Mouse (Mus musculus): ENCODE measurements around the gene Tapbpl. TPM values are rescaled to one million over a fixed set of nuclear protein-coding genes. Genes with fewer than 3 reads are reported as not detected.
"Not testable (repeated sequence)": the region's sequence is repeated elsewhere in the genome, so short reads cannot be mapped to it uniquely, and the experiment has no call there.

Gene Tapbpl
- 1 to 10 TPM; 2.1 to 2.3 TPM for total RNA-seq (2021)
- long read RNA-seq, experiment 1, partial matches to known transcripts, result 1 of 7 reads
- long read RNA-seq, experiment 1, other reads (novel, unspliced or antisense), result 4 of 7 reads
- long read RNA-seq, experiment 2, partial matches to known transcripts, result 1 of 3 reads
- long read RNA-seq, experiment 2, other reads (novel, unspliced or antisense), result 2 of 3 reads

GRCm38 (mm10) chr6:125231117-125232044 is at the start of gene Tapbpl:
Gene Tapbpl, minus strand, starts transcription at chr6:125231860.
- intact Hi-C loops (cut with DNase I), result no loop called here
- DNase-seq, result peak; percentile 48 to 54

GRCm38 (mm10) chr6:125279729-125280128 is 48.1 kb upstream of the Tapbpl start:
- intact Hi-C loops (cut with DNase I), result loop anchor here (5.0 kb wide), 1 partner anchor 83 kb away; no protein-coding TSS in a partner anchor
- no peak for DNase-seq

DNA sequence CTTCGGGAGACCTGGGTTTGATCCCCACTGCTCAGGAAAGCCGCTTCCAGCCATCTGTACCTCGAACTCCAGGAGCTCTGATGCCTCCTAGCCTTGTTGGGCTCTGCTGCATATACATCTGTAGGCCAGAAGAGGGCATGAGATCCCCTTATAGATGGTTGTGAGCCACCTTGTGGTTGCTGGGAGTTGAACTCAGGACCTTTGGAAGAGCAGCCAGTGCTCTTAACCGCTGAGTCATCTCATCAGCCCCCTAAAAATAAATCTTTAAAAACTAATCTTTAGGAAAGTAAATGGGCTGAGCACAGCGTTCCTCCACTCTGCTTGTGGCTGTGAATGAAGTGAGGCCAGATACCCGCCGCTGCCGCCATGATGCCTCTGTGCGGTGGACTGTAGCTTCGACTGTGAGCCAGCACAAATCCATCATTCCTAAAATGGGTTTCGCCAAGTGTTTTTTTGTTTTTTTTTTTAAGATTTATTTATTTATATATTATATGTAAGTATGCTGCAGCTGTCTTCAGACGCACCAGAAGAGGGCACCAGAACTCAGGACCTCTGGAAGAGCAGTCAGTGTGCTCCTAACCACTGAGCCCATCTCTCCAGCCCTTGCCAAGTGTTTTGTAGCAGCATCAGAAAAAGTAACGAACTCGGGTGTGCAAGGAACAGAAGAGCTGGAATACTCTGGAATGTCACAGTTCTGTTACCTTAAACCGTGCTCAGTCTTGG is 43.3 kb upstream of the Tapbpl start:
- intact Hi-C loops (cut with DNase I), result loop anchor here (5.0 kb wide), 3 partner anchors 87 to 228 kb away; partner anchors contain the start of gene Acrbp
- peak in 1 of 2 experiments; percentile 21 for DNase-seq

- no peak for DNase-seq
- intact Hi-C loops (cut with DNase I), result loop anchor here (1.0 to 5.0 kb wide), 3 partner anchors 56 to 225 kb away; partner anchors contain the start of gene Acrbp
Measured at GRCm38 (mm10) chr6:125272228-125272785, 40.6 kb upstream of the Tapbpl start.

GRCm38 (mm10) chr6:125271455-125272227 is 40.0 kb upstream of the Tapbpl start:
- peak; percentile 83 to 93 for DNase-seq
- intact Hi-C loops (cut with DNase I), result loop anchor here (1.0 to 5.0 kb wide), 3 partner anchors 55 to 224 kb away; partner anchors contain the start of gene Acrbp

GRCm38 (mm10) chr6:125268799-125269198 is 37.1 kb upstream of the Tapbpl start:
- intact Hi-C loops (cut with DNase I), result no loop called here
- DNase-seq, result no peak

- no peak for DNase-seq
Measured at GRCm38 (mm10) chr6:125267469-125267868, 35.8 kb upstream of the Tapbpl start.

GRCm38 (mm10) chr6:125266600-125266999 is 34.9 kb upstream of the Tapbpl start:
- DNase-seq; intact Hi-C loops (cut with DNase I): not testable (repeated sequence)

More at GRCm38 (mm10) chr6:125267469-125267868, 35.8 kb upstream of the Tapbpl start:
- intact Hi-C loops (cut with DNase I), result no loop called here

DNA sequence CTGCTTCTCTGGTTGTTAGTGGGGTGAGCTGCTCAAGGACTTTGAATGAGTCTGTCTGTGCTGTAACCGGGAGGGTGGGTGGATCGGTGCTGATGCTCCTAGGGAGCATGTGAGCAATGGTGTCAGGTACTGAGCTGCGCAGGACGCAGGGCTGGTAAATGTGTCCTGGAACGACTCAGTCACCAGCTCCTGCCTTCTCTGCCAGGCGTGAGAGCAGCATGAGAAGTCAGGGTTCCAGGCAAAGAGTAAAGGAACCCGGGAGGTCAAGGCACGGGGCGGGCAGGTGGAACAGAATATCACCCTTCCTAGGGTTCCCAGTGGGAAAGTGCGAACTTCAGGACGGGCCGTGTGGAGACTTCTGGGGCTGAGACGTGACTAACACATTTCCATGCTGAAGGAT is 34.4 kb upstream of the Tapbpl start:
- no peak for DNase-seq
- intact Hi-C loops (cut with DNase I), result no loop called here

DNA sequence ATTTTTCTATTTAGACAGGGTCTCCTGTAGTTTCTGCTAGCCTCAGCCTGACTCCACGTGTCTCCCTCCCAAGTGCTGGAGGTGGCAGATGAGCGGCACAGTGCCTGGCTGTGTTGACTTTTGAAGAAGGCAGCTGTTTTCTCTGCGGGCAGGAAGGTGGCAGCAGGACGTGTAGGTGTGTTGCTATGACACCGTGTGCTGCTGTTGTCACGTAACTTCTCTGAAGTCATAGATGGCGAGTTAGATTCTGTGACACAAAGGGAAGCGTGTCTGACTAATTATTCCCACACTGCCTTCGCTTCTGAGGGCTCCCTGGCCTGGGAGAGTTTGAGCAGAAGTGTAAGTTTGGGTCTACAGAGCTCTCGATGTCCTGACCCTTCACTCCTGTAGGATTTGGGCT is 33.6 kb upstream of the Tapbpl start:
- intact Hi-C loops (cut with DNase I), result no loop called here
- DNase-seq, result no peak

- DNase-seq, result no peak
- intact Hi-C loops (cut with DNase I), result no loop called here
Measured at GRCm38 (mm10) chr6:125264219-125264618, 32.6 kb upstream of the Tapbpl start.

DNA sequence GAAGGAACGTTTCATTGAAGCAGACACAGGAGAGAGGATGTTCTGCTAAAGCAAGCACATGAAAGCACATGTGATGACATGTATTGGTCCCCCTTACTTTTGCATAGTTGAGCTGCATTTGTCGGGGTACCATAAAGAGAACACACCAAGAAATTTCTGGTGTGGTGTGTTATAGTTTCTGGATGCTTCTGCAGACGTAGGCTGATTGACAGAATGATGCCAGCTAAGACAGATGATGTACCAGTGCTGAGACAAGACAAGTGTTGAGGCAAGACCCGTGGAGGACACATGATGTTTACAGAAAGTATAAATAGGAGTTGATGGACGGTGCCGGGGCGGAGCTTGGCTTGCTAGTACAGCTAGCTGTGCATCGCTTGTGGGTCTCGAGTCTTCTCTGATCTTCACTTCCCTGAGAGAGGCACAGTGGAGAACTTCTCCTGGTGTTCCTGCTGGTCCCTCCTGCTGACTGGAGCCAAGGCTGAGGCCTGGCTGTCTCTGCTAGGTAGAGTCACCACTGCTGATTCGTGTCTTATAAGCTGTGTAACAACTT is 28.4 kb upstream of the Tapbpl start:
- intact Hi-C loops (cut with DNase I), result no loop called here
- no peak for DNase-seq

DNA sequence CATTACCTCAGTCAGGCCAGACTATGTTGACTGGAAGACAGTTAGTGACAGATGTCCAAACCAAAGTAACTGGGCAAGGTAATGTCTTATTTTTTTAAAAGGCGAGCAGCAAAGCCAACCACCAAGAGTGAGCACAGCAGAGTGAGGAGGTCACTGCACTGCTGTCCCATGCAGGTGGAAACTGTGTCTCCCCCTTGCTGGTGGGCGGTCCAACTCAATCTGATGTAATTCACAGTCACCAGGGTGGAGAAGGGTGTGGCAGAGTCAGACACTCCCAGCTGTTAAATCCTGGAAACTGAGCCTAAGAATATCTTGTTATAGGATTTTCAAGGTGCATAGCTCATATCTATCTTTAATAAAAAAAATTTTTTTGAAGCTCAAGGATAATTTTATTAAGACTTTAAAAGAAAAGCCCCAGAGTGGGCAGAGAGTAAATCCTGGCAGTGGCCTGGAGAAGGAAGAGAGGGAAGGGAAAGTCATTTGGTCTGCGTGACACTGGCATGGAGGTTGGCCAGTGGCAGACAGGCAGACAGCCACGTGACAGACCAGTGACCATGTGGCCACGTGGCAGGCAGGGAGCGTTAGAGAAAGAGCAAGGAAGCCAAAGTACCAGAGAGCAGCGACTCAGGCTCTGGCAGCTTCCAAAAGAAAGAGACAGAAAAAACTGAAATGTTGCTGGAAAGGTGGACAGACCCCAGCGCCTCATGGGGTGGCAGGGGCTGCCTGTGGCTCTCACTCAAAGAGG is 24.7 kb upstream of the Tapbpl start:
- intact Hi-C loops (cut with DNase I), result no loop called here

DNA sequence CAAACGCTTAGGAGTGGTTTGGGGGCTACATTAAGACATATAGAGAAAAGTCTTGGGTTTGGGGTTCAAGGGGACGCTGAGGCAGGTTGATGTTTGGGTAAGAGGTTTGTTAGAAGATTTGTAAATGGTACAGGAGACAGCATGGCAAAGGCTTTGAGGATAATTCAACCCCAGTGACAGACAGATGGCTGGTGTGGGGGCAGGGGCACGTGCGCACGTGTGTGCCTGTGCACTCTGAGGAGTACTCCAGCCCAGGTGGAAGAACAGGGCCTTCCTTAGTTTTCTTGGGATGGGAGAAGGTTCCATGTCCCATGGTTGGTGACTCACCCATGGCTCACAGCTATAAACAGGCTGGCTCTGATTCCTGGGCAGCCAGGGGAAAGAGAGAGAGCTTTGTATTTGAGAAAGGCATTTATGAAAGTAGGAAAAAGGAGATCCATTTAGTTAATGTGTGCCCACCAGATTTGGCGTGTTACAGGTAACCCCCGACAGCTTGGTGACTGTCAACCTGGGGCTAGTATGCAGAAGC is 23.9 kb upstream of the Tapbpl start:
- DNase-seq, result no peak
- intact Hi-C loops (cut with DNase I), result no loop called here

More for the DNA sequence above, 24.7 kb upstream of the Tapbpl start:
- DNase-seq, result peak; percentile 29 to 45

DNA sequence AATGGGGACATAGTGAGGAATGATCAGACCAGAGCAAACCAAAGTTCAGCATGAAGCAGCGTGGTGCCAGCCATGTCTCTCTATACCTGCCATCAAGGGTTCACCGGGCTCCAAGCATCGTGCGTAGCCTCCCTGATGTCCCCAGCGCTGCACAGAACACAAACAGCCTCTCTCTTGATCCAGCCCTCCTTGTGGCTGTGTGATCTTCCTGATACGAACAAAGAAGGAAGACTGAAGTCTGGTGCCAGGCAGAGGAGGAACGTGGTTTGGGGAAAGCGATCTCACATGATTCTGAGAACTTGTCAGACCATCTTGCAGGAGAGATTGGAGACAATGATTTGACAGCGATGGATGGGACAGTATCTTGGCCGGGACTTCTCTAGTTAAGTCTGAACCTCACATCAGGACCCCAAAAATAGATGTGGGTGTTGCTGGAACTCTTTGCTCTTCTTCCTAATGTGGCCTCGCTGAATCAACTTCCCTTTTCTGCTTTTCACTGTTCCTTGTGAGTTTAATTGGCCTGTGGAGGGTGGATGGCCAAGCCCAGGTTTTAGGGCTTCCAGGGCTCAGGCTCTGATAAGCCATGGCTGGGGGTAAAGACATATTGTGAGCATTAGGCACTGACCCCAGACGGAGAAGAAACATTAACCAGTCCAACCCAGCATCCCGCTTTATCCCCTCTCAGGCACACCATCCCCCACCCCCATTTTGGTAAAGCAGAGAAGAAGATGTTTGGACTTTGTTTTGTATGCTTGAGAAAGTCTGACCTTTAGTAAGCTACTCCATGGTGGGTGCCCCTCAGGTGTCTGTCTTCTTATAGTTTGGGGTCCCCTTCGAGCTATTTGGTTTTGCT is 22.4 kb upstream of the Tapbpl start:
- intact Hi-C loops (cut with DNase I), result no loop called here
- DNase-seq, result no peak

DNA sequence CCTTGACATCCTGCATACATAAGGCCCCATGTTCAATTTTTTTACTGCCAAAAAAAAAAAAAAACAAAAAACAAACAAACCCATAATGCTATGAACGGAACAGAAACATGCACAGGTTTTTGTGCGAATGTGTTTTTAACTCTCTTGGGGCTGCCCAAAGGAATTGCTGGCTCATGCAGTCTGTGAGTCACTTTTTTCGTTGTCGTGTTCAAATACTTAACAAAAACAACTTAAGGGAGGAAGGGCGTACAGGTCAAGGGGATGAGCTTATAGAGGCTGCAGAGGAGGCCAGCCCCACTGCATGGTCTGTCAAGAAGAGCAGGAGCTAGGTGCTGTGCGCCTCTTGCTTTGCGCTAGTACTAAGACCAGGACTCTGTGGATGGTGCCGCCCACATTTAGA is 21.1 kb upstream of the Tapbpl start:
- DNase-seq, result no peak
- intact Hi-C loops (cut with DNase I), result no loop called here

GRCm38 (mm10) chr6:125252285-125252684 is 20.6 kb upstream of the Tapbpl start:
- no peak for DNase-seq
- intact Hi-C loops (cut with DNase I), result no loop called here
